Mouse (Mus musculus) brain, adult 10 weeks (tissue): ENCODE measurements around the gene Atp6v0e. TPM values are rescaled to one million over a fixed set of nuclear protein-coding genes. Genes with fewer than 3 reads are reported as not detected.

Experiments
- polyA plus RNA-seq: library from polyadenylated mRNA; stranded (reverse); fragments of 350-450 nt; fragmentation: Illumina TruSeq; extraction: RNeasy Lipid Tissue Mini Kit (QIAGEN cat#74804); gene quantifications from one replicate; pipeline ENCODE4 v1.2.3, GENCODE M21; 2015; ENCODE audit warnings: low read depth, low replicate concordance

Atp6v0e gene
- polyA plus RNA-seq = 58.9 TPM

GRCm38 (mm10) chr17:26662978-26663683 lies at the start of gene Atp6v0e:
Gene Atp6v0e (plus strand): TSS chr17:26663231.

GRCm38 (mm10) chr17:26715271-26715758 lies 52.3 kb downstream of the Atp6v0e start, which contains the start of gene Crebrf:
Gene Crebrf (plus strand): TSS chr17:26715650.

Other genes with a start within 250 kb of the Atp6v0e start
- 13.5 TPM for gene Neurl1b, start 248.4 kb upstream of the Atp6v0e start, polyA plus RNA-seq
- 116 TPM for gene Ergic1, start 101.7 kb upstream of the Atp6v0e start, polyA plus RNA-seq
- 49.3 TPM for gene Dusp1, start 101.1 kb upstream of the Atp6v0e start, polyA plus RNA-seq
- 21.3 TPM for gene Crebrf, start 52.4 kb downstream of the Atp6v0e start, polyA plus RNA-seq
- 44.6 TPM for gene Bnip1, start 117.8 kb downstream of the Atp6v0e start, polyA plus RNA-seq
- not detected for gene Nkx2-5, start 181.8 kb downstream of the Atp6v0e start, polyA plus RNA-seq